ENCODE assay signal across 9 mouse cellular contexts in genomic region chr5:24483326-24483725, GRCm38 (mm10). TPM values are rescaled to one million over a fixed set of nuclear protein-coding genes. Genes with fewer than 3 reads are reported as not detected.
DNase-seq lines count a peak whose midpoint lies in the region; ATAC-seq and TF ChIP-seq lines count a peak whose summit lies in the region.
"Had no signal": no experiment of that assay in that cellular context is flagged by ENCODE, and none has a peak within 500 bp of the region (broad histone marks: within the 10 kb centered on the region; RNA-seq: fewer than 3 reads in every experiment).

No protein-coding gene starts in this region.

- peak; percentile 79 for TF ChIP-seq CTCF in layer of hippocampus, adult 2 months (conservative IDR thresholded peaks at IDR 0.05)

- peak; percentile 21; the same call in 1 of the 2 replicates for ATAC-seq in forebrain, embryonic 15.5 days (replicated peaks)
- ATAC-seq in hindbrain, embryonic 13.5 days (ENCODE audit: low FRiP score), result peak; percentile 22; the same call in 1 of the 2 replicates
- peak; percentile 86 for ATAC-seq in megakaryocyte progenitor cell, adult 5-6 weeks (replicated peaks; ENCODE audit: poor library complexity)

- intact Hi-C loops in left cerebral cortex, postnatal 25 days (cut with DNase I), result no loop called here

- WGBS in forebrain, embryonic 15.5 days, result 14% methylated on average over 11 of the region's 11 CpGs
- WGBS in hindbrain, embryonic 13.5 days, result 17% methylated on average over 8 of the region's 11 CpGs

- peaks cover 38% of the 10 kb centered on the region for H3K4me1 ChIP-seq in forebrain, embryonic 15.5 days
- peaks cover 79% of the 10 kb centered on the region for H3K4me1 ChIP-seq in hindbrain, embryonic 13.5 days (replicated peaks)

- H3K9ac ChIP-seq in forebrain, embryonic 15.5 days (replicated peaks), result no peak overlapping the region
- no peak overlapping the region for H3K9ac ChIP-seq in hindbrain, embryonic 13.5 days

- H3K4me2 ChIP-seq in forebrain, embryonic 15.5 days (replicated peaks), result no peak overlapping the region
- H3K4me2 ChIP-seq in hindbrain, embryonic 13.5 days, result no peak overlapping the region

- no peak overlapping the region for H3K27ac ChIP-seq in layer of hippocampus, adult 2 months
- no peak overlapping the region for H3K27ac ChIP-seq in forebrain, embryonic 15.5 days (replicated peaks)
- H3K27ac ChIP-seq in hindbrain, embryonic 13.5 days, result peak overlapping the region; percentile 26; the same call in 1 of the 2 replicates

- H3K27me3 ChIP-seq in forebrain, embryonic 15.5 days, result peaks cover 6% of the 10 kb centered on the region; the same call in 1 of the 2 replicates
- 0 out of 2 replicates have a peak, but pooled peaks cover 8% of the 10 kb centered on the region for H3K27me3 ChIP-seq in hindbrain, embryonic 13.5 days

- no peak overlapping the region for H3K4me3 ChIP-seq in layer of hippocampus, adult 2 months
- no peak overlapping the region for H3K4me3 ChIP-seq in forebrain, embryonic 15.5 days
- no peak overlapping the region for H3K4me3 ChIP-seq in hindbrain, embryonic 13.5 days

- peak; percentile 58 to 68 for DNase-seq in layer of hippocampus, adult 2 months (ENCODE audit: low spot score in 2 of 2)
- DNase-seq in layer of hippocampus, adult 9-11 months, result no peak
- peak; percentile 40 for DNase-seq in c-Kit-positive CD71-positive TER-119-positive erythroid progenitor cells, embryonic 14.5 days (ENCODE audit: low spot score)
- DNase-seq in left cerebral cortex, postnatal 25 days (ENCODE audit: low spot score in 2 of 2), result peak; percentile 66 to 84
- peak; percentile 58 for DNase-seq in right cerebral cortex, postnatal 14 days

- no peaks in the 10 kb centered on the region for H3K9me3 ChIP-seq in forebrain, embryonic 15.5 days
- H3K9me3 ChIP-seq in hindbrain, embryonic 13.5 days, result no peaks in the 10 kb centered on the region

- peaks cover 53% of the 10 kb centered on the region for H3K36me3 ChIP-seq in forebrain, embryonic 15.5 days
- H3K36me3 ChIP-seq in hindbrain, embryonic 13.5 days, result peaks cover 68% of the 10 kb centered on the region

RNA-seq across cellular contexts. Expression of gene Agap3, which starts 31.3 kb away (rescaled TPM):
- 100 to 1,000 TPM; 651 to 655 TPM for total RNA-seq in layer of hippocampus, adult 2 months (2021)
- polyA plus RNA-seq in forebrain, embryonic 15.5 days (2015; fragmentation: Nextera tagmentation; extraction: Ambion mirVana), result 76.9 and 108 TPM in 2 replicates
- polyA plus RNA-seq in hindbrain, embryonic 13.5 days (2015; fragmentation: Nextera tagmentation; extraction: Ambion mirVana), result 47.8 and 50.3 TPM in 2 replicates
- total RNA-seq in left cerebral cortex, postnatal 25 days (2021), result 100 to 1,000 TPM; 505 to 511 TPM
- 11.4 and 14.1 TPM in 2 replicates for total RNA-seq in megakaryocyte progenitor cell, adult 5-6 weeks (2015)
- total RNA-seq in megakaryocyte progenitor cell, adult 5-6 weeks (2017), result 19.8 and 25.0 TPM in 2 replicates

RNA-seq across cellular contexts. Expression of gene Tmub1, which starts 35.7 kb away (rescaled TPM):
- 10 to 100 TPM; 22.2 to 22.5 TPM for total RNA-seq in layer of hippocampus, adult 2 months (2021)
- polyA plus RNA-seq in forebrain, embryonic 15.5 days (2015; fragmentation: Nextera tagmentation; extraction: Ambion mirVana), result 39.4 and 40.1 TPM in 2 replicates
- polyA plus RNA-seq in hindbrain, embryonic 13.5 days (2015; fragmentation: Nextera tagmentation; extraction: Ambion mirVana), result 51.9 and 57.4 TPM in 2 replicates
- 10 to 100 TPM; 25.9 to 27.3 TPM for total RNA-seq in left cerebral cortex, postnatal 25 days (2021)
- total RNA-seq in megakaryocyte progenitor cell, adult 5-6 weeks (2015), result 7.3 and 7.7 TPM in 2 replicates
- total RNA-seq in megakaryocyte progenitor cell, adult 5-6 weeks (2017), result 13.7 and 14.9 TPM in 2 replicates

RNA-seq across cellular contexts. Expression of gene Fastk, which starts 38.2 kb away (rescaled TPM):
- 100 to 1,000 TPM; 127 to 130 TPM for total RNA-seq in layer of hippocampus, adult 2 months (2021)
- 90.6 and 91.4 TPM in 2 replicates for polyA plus RNA-seq in forebrain, embryonic 15.5 days (2015; fragmentation: Nextera tagmentation; extraction: Ambion mirVana)
- polyA plus RNA-seq in hindbrain, embryonic 13.5 days (2015; fragmentation: Nextera tagmentation; extraction: Ambion mirVana), result 88.1 and 96.1 TPM in 2 replicates
- total RNA-seq in left cerebral cortex, postnatal 25 days (2021), result 100 to 1,000 TPM; 130 to 137 TPM
- 35.7 and 44.6 TPM in 2 replicates for total RNA-seq in megakaryocyte progenitor cell, adult 5-6 weeks (2015)
- total RNA-seq in megakaryocyte progenitor cell, adult 5-6 weeks (2017), result 17.4 and 25.7 TPM in 2 replicates

RNA-seq across cellular contexts. Expression of gene Gbx1, which starts 43.7 kb away (rescaled TPM):
- under 1 TPM in 1 of 2 experiments, not detected in 1; 0.10 TPM for total RNA-seq in layer of hippocampus, adult 2 months (2021)
- polyA plus RNA-seq in forebrain, embryonic 15.5 days (2015; fragmentation: Nextera tagmentation; extraction: Ambion mirVana), result 1.2 and 2.3 TPM in 2 replicates
- 4.6 and 5.1 TPM in 2 replicates for polyA plus RNA-seq in hindbrain, embryonic 13.5 days (2015; fragmentation: Nextera tagmentation; extraction: Ambion mirVana)
- under 1 TPM; 0.32 to 0.76 TPM for total RNA-seq in left cerebral cortex, postnatal 25 days (2021)
- total RNA-seq in megakaryocyte progenitor cell, adult 5-6 weeks (2015), result not detected in 2 replicates
- total RNA-seq in megakaryocyte progenitor cell, adult 5-6 weeks (2017), result not detected in 2 replicates
- total RNA-seq: layer of hippocampus, adult 8-10 months had no signal

RNA-seq across cellular contexts. Expression of gene Asb10, which starts 57.5 kb away (rescaled TPM):
- under 1 TPM in 1 of 2 experiments, not detected in 1; 0.31 TPM for total RNA-seq in layer of hippocampus, adult 2 months (2021)
- 0.11 and 0.42 TPM in 2 replicates for polyA plus RNA-seq in forebrain, embryonic 15.5 days (2015; fragmentation: Nextera tagmentation; extraction: Ambion mirVana)
- 0.16 and 0.49 TPM in 2 replicates for polyA plus RNA-seq in hindbrain, embryonic 13.5 days (2015; fragmentation: Nextera tagmentation; extraction: Ambion mirVana)
- total RNA-seq in left cerebral cortex, postnatal 25 days (2021), result not detected
- not detected in 2 replicates for total RNA-seq in megakaryocyte progenitor cell, adult 5-6 weeks (2015)
- not detected in 2 replicates for total RNA-seq in megakaryocyte progenitor cell, adult 5-6 weeks (2017)

Comparison
In these comparisons a context has a peak if more than half of its experiments do, and no peak if none do; other contexts are left out.
1. ATAC-seq: peak in every context shown above with its lines; median percentile 86 in megakaryocyte progenitor cell, adult 5-6 weeks; 22 in hindbrain, embryonic 13.5 days; 21 in forebrain, embryonic 15.5 days.
2. RNA of gene Agap3, which starts 31.3 kb away (total RNA-seq): 651 to 655 TPM in layer of hippocampus, adult 2 months and 505 to 511 TPM in left cerebral cortex, postnatal 25 days; 11.4 to 25.0 TPM in megakaryocyte progenitor cell, adult 5-6 weeks; every median in the first group is over 10 times any median in the second.